Mouse (Mus musculus) forebrain, embryonic 12.5 days (tissue): ENCODE results near the gene Oxgr1. TPM values are rescaled to one million over a fixed set of nuclear protein-coding genes. Genes with fewer than 3 reads are reported as not detected.

Experiments
- polyA plus RNA-seq: library from polyadenylated mRNA; unstranded; fragments of >200 nt; fragmentation: Nextera tagmentation; extraction: Ambion mirVana; gene quantifications from 2 replicates; pipeline ENCODE4 v1.2.1, GENCODE M21; 2016

Gene Oxgr1
- polyA plus RNA-seq, 1 experiment from 2014 or later: not detected

Other genes with a start within 250 kb of the Oxgr1 start
- gene Mbnl2, start 233.2 kb upstream of the Oxgr1 start, polyA plus RNA-seq: 29.4 and 32.5 TPM in 2 replicates